In the genomic region with DNA sequence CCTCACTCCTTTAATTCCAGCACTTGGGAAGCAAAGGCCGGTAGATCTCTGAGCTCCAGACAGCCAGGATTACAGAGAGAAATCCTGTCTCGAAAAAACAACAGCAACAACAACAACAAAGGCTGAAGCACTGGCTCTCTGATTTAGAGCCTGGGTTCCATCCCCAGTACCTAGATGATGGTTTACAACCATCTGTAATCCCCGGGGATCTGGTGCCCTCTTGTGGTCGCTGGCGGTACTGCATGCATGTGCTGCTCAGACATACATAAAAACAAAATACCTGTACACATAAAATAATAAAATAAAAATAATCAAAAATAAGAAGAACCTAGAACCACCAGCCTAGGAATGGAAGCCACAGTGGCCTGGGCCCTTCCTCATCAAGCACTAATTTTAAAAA, we compare ENCODE assay signal across 9 mouse cellular contexts. TPM values are rescaled to one million over a fixed set of nuclear protein-coding genes. Genes with fewer than 3 reads are reported as not detected.
DNase-seq lines count a peak whose midpoint lies in the region.
"Had no signal": no experiment of that assay in that cellular context is flagged by ENCODE, and none has a peak within 500 bp of the region (broad histone marks: within the 10 kb centered on the region; RNA-seq: fewer than 3 reads in every experiment).

No protein-coding gene starts in this region.

- DNase-seq in heart, postnatal 10 days, result peak; percentile 42 to 72
- no peak for DNase-seq in heart, adult 8-10 months (ENCODE audit: low spot score)
- DNase-seq in A20 (ENCODE audit: low read depth, low spot score), result peak; percentile 66
- DNase-seq in MN1 (ENCODE audit: low spot score), result peak; percentile 36
- peak; percentile 74 for DNase-seq in embryo, embryonic 10 days (ENCODE audit: low spot score)
- DNase-seq in kidney, postnatal 4 days, result peak; percentile 78 to 81
- peak; percentile 86 for DNase-seq in naive thymus-derived CD4-positive, alpha-beta T cell, adult 2 months (ENCODE audit: low read depth)
- peak; percentile 66 for DNase-seq in thymus, postnatal 25 days

- intact Hi-C loops in heart, postnatal 10 days (cut with DNase I), result no loop called here

RNA-seq across cellular contexts. Expression of gene Eif1, which starts 19.4 kb away (rescaled TPM):
- 1,000 to 10,000 TPM; 1,270 to 1,308 TPM for total RNA-seq in heart, postnatal 10 days (2021)
- total RNA-seq in heart, adult 8-10 months (2022), result 1,000 to 10,000 TPM; 1,527 to 1,967 (median 1,680) TPM

RNA-seq across cellular contexts. Expression of gene Krt42, which starts 30.6 kb away (rescaled TPM):
- not detected for total RNA-seq in heart, postnatal 10 days (2021)
- total RNA-seq in heart, adult 8-10 months (2022), result not detected
- total RNA-seq: left cerebral cortex, postnatal 14 days had no signal

RNA-seq across cellular contexts. Expression of gene Gast, which starts 33.9 kb away (rescaled TPM):
- not detected for total RNA-seq in heart, postnatal 10 days (2021)
- not detected for total RNA-seq in heart, adult 8-10 months (2022)
- total RNA-seq: left cerebral cortex, postnatal 14 days had no signal

RNA-seq across cellular contexts. Expression of gene Krt17, which starts 39.5 kb away (rescaled TPM):
- not detected for total RNA-seq in heart, postnatal 10 days (2021)
- not detected for total RNA-seq in heart, adult 8-10 months (2022)
- total RNA-seq: left cerebral cortex, postnatal 14 days had no signal

RNA-seq across cellular contexts. Expression of gene Krt16, which starts 51.6 kb away (rescaled TPM):
- total RNA-seq in heart, postnatal 10 days (2021), result not detected
- total RNA-seq in heart, adult 8-10 months (2022), result not detected
- total RNA-seq: left cerebral cortex, postnatal 14 days had no signal
